Mouse (Mus musculus): Measurements from ENCODE around the gene Sars2.

GRCm38 (mm10) chr7:28749935-28750334 lies 8.1 kb downstream of the Sars2 start:
- no peak for TF ChIP-seq CTCF (conservative IDR thresholded peaks at IDR 0.05; ENCODE audit: insufficient read depth, insufficient read length, low read depth, low read length)
- TF ChIP-seq POLR2A (IDR thresholded peaks at IDR 0.05; ENCODE audit: low read depth, low read length) = no peak

Data from kidney, adult 2 months (tissue).